Mouse (Mus musculus): ENCODE measurements around the gene Atg10.
A peak's percentile ranks its signal among the peaks of the same experiment; 100 is the strongest.
"Not testable (repeated sequence)": the region's sequence is repeated elsewhere in the genome, so short reads cannot be mapped to it uniquely, and the experiment has no call there.

Atg10 gene

GRCm38 (mm10) chr13:90935852-90936251 is 287.9 kb downstream of the Atg10 start:
- no peak for DNase-seq (ENCODE audit: low spot score)

GRCm38 (mm10) chr13:90933256-90933655 is 290.5 kb downstream of the Atg10 start:
- DNase-seq (ENCODE audit: low spot score): no peak

GRCm38 (mm10) chr13:90929847-90930246 is 293.9 kb downstream of the Atg10 start:
- DNase-seq (ENCODE audit: low spot score): peak; percentile 31

- DNase-seq (ENCODE audit: low spot score): not testable (repeated sequence)
These were observed 295.5 kb downstream of the Atg10 start for GRCm38 (mm10) chr13:90928266-90928665.

- no peak for DNase-seq (ENCODE audit: low spot score)
These were observed 296.7 kb downstream of the Atg10 start for GRCm38 (mm10) chr13:90926938-90927633.

GRCm38 (mm10) chr13:90926125-90926765 is 297.5 kb downstream of the Atg10 start:
- DNase-seq (ENCODE audit: low spot score): no peak

GRCm38 (mm10) chr13:90925191-90925590 is 298.6 kb downstream of the Atg10 start:
- DNase-seq (ENCODE audit: low spot score): no peak

GRCm38 (mm10) chr13:90924072-90924471 is 299.7 kb downstream of the Atg10 start:
- no peak for DNase-seq (ENCODE audit: low spot score)

GRCm38 (mm10) chr13:90923617-90924016 is 300.2 kb downstream of the Atg10 start:
- not testable (repeated sequence) for DNase-seq (ENCODE audit: low spot score)

- DNase-seq (ENCODE audit: low spot score): peak; percentile 88
These were observed 300.8 kb downstream of the Atg10 start, which contains the start of gene Rps23 for GRCm38 (mm10) chr13:90922751-90923612. TSS of gene Rps23 (plus strand) at chr13:90922958.

GRCm38 (mm10) chr13:90914721-90915120 is 309.0 kb downstream of the Atg10 start:
- DNase-seq (ENCODE audit: low spot score): no peak

GRCm38 (mm10) chr13:90913675-90914192 is 310.0 kb downstream of the Atg10 start:
- DNase-seq (ENCODE audit: low spot score): no peak

GRCm38 (mm10) chr13:90912760-90913674 is 310.8 kb downstream of the Atg10 start:
- DNase-seq (ENCODE audit: low spot score): no peak

GRCm38 (mm10) chr13:90907376-90907775 is 316.4 kb downstream of the Atg10 start:
- no peak for DNase-seq (ENCODE audit: low spot score)

- no peak for DNase-seq (ENCODE audit: low spot score)
These were observed 318.6 kb downstream of the Atg10 start, which contains the start of gene Atp6ap1l for GRCm38 (mm10) chr13:90905176-90905575. TSS of gene Atp6ap1l (minus strand) at chr13:90905355.

- no peak for DNase-seq (ENCODE audit: low spot score)
These were observed 326.9 kb downstream of the Atg10 start for GRCm38 (mm10) chr13:90896821-90897220.

GRCm38 (mm10) chr13:90896098-90896497 is 327.7 kb downstream of the Atg10 start:
- DNase-seq (ENCODE audit: low spot score): no peak

GRCm38 (mm10) chr13:90894819-90895218 is 328.9 kb downstream of the Atg10 start:
- no peak for DNase-seq (ENCODE audit: low spot score)

- DNase-seq (ENCODE audit: low spot score): no peak
These were observed 333.7 kb downstream of the Atg10 start for GRCm38 (mm10) chr13:90890111-90890510.

GRCm38 (mm10) chr13:90886568-90886983 is 337.2 kb downstream of the Atg10 start:
- DNase-seq (ENCODE audit: low spot score): peak; percentile 58
